Mouse (Mus musculus) stomach, postnatal 0 days (tissue): ENCODE measurements around the gene Kars.
A peak's percentile ranks its signal among the peaks of the same experiment; 100 is the strongest.

Experiments
- CTCF ChIP-seq: IDR thresholded peaks from 2 replicates; pipeline ENCODE4 v1.5.1; 2016; ENCODE audit warnings: antibody characterized with exemption, low read depth, mild to moderate bottlenecking, moderate library complexity
- EP300 ChIP-seq: optimal IDR thresholded peaks from 2 replicates; pipeline ENCODE3; 2016; ENCODE audit warnings: antibody characterized with exemption

DNA sequence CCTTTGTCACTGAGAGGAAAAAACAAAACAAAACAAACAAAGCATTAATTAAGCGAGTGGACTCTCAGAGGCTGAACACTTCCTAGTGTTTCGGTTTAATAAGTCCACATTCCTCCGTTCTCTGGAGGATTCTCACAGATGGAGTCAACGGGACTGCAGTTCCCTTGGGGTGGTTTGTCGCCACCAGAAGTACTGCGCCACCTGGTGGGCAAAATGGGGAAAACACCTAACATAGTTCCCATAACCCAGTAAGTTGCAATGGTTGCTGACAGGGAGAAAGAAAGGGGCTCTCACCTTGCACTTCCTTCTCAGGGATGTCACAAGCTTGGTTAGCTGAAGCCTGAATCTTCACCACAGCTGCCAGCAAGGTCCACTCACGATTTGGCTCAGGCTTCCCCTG is 21.2 kb downstream of the Kars start:
- peak; percentile 91 for TF ChIP-seq CTCF
- no peak for TF ChIP-seq EP300
